Comparison of ENCODE assay signal across 9 mouse cellular contexts in the genomic region with DNA sequence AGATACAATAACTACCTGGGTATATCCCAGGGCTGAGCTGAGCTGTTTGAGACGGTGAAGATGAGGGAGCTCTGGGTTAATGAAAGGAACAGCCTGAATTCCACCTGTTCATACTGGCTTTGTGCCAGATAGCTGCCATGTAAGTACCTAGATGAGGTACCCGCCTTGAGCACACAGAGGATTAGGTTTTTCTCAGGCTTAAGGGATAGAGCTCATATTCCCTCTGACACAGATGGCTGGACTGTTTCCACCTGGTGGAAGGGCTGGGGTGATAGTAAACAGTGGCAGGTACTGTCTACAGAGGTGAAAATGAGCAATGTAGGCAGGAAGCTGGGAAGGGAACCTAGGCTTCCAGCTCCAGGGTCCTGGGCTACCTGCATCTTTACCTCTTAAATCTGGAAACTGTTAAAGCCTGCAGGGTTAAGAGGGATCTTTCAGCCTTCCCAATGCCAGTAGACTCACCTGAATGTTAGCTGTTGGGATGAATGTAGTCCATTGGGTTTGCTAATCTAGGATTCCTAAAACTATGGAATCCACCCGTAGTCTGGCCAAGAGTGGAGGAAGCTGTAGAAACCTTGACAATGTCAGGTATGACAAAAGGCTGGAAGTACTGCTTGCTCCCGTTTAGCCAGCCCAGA. TPM values are rescaled to one million over a fixed set of nuclear protein-coding genes. Genes with fewer than 3 reads are reported as not detected.
DNase-seq lines count a peak whose midpoint lies in the region; ATAC-seq and TF ChIP-seq lines count a peak whose summit lies in the region.
"Had no signal": no experiment of that assay in that cellular context is flagged by ENCODE, and none has a peak within 500 bp of the region (broad histone marks: within the 10 kb centered on the region; RNA-seq: fewer than 3 reads in every experiment).

No protein-coding gene starts in this region.

- peaks cover 18% of the 10 kb centered on the region for H3K36me3 ChIP-seq in liver, adult 2 months (ENCODE audit: control insufficient read depth, insufficient read depth, low read length)
- H3K36me3 ChIP-seq in hindbrain, embryonic 12.5 days = peaks cover 44% of the 10 kb centered on the region

- no peak for TF ChIP-seq POLR2A in liver, adult 2 months (IDR thresholded peaks at IDR 0.05; ENCODE audit: extremely low read depth, insufficient read depth, low read length)

- DNase-seq in liver, adult 2 months (ENCODE audit: extremely low read depth, low read depth, low spot score) = peak; percentile 43
- no peak for DNase-seq in liver
- peak; percentile 72 for DNase-seq in cerebellum, adult 9-11 months
- peak; percentile 59 for DNase-seq in lung, postnatal 36 days
- no peak for DNase-seq in Muller cell, postnatal 12 days (ENCODE audit: inconsistent ontology term)
- DNase-seq in embryo, embryonic 10 days (ENCODE audit: low spot score) = no peak
- no peak for DNase-seq in layer of hippocampus, adult 9-10 months (ENCODE audit: low spot score)

- WGBS in liver, adult 2 months = 11% methylated on average over 4 of the region's 4 CpGs
- 37% methylated on average over 4 of the region's 4 CpGs for WGBS in hindbrain, embryonic 12.5 days

- no peaks in the 10 kb centered on the region for H3K27me3 ChIP-seq in liver, adult 2 months (ENCODE audit: control insufficient read depth, insufficient read depth, low read length)
- no peaks in the 10 kb centered on the region for H3K27me3 ChIP-seq in hindbrain, embryonic 12.5 days

- peak overlapping the region; percentile 42 for H3K9ac ChIP-seq in liver, adult 2 months (ENCODE audit: low read depth, low read length)
- H3K9ac ChIP-seq in hindbrain, embryonic 12.5 days = peak overlapping the region; percentile 100

- H3K79me2 ChIP-seq in liver, adult 2 months (ENCODE audit: control insufficient read depth, insufficient read depth, low read length) = peaks cover 15% of the 10 kb centered on the region; the same call in 1 of the 2 replicates

- H3K9me3 ChIP-seq in hindbrain, embryonic 12.5 days (replicated peaks) = no peaks in the 10 kb centered on the region

- no peak for TF ChIP-seq CTCF in liver, adult 2 months (IDR thresholded peaks at IDR 0.05; ENCODE audit: low read depth, low read length)

- H3K4me3 ChIP-seq in liver, adult 2 months (ENCODE audit: insufficient read depth, low read depth, low read length) = peak overlapping the region; percentile 5; the same call in 1 of the 2 replicates
- H3K4me3 ChIP-seq in hindbrain, embryonic 12.5 days = peak overlapping the region; percentile 100; the same call in 1 of the 2 replicates

- no peak for ATAC-seq in hindbrain, embryonic 12.5 days (ENCODE audit: low FRiP score)

- H3K4me2 ChIP-seq in hindbrain, embryonic 12.5 days (replicated peaks) = peak overlapping the region; percentile 92

- H3K4me1 ChIP-seq in liver, adult 2 months (ENCODE audit: control insufficient read depth, insufficient read depth, low read length) = peaks cover 15% of the 10 kb centered on the region
- H3K4me1 ChIP-seq in hindbrain, embryonic 12.5 days = peaks cover 40% of the 10 kb centered on the region

- H3K27ac ChIP-seq in liver, adult 2 months (replicated peaks; ENCODE audit: insufficient read depth, low read depth, low read length) = peak overlapping the region; percentile 31
- peak overlapping the region; percentile 99; the same call in 1 of the 2 replicates for H3K27ac ChIP-seq in hindbrain, embryonic 12.5 days

RNA-seq across cellular contexts. Expression of gene Atf4, which starts 2.7 kb away (rescaled TPM):
- 50.0 and 55.1 TPM in 2 replicates for total RNA-seq in liver, adult 2 months (2014; rRNA removed)
- polyA plus RNA-seq in liver, adult 2 months (2012; rRNA removed) = 88.8 and 130 TPM in 2 replicates
- 115 and 128 TPM in 2 replicates for polyA plus RNA-seq in hindbrain, embryonic 12.5 days (2016; fragmentation: Nextera tagmentation; extraction: Ambion mirVana)

RNA-seq across cellular contexts. Expression of gene Rps19bp1, which starts 6.4 kb away (rescaled TPM):
- total RNA-seq in liver, adult 2 months (2014; rRNA removed) = 8.3 and 12.3 TPM in 2 replicates
- 17.0 and 19.1 TPM in 2 replicates for polyA plus RNA-seq in liver, adult 2 months (2012; rRNA removed)
- polyA plus RNA-seq in hindbrain, embryonic 12.5 days (2016; fragmentation: Nextera tagmentation; extraction: Ambion mirVana) = 59.9 and 65.8 TPM in 2 replicates

RNA-seq across cellular contexts. Expression of gene AC140267.1, which starts 22.1 kb away (rescaled TPM):
- not detected in 2 replicates for total RNA-seq in liver, adult 2 months (2014; rRNA removed)
- not detected in 2 replicates for polyA plus RNA-seq in liver, adult 2 months (2012; rRNA removed)
- not detected in 2 replicates for polyA plus RNA-seq in hindbrain, embryonic 12.5 days (2016; fragmentation: Nextera tagmentation; extraction: Ambion mirVana)
- polyA plus RNA-seq: gonadal fat pad, adult 2 months had no signal

RNA-seq across cellular contexts. Expression of gene Mief1, which starts 23.9 kb away (rescaled TPM):
- 13.4 and 16.0 TPM in 2 replicates for total RNA-seq in liver, adult 2 months (2014; rRNA removed)
- polyA plus RNA-seq in liver, adult 2 months (2012; rRNA removed) = 12.8 and 17.1 TPM in 2 replicates
- 41.3 and 43.8 TPM in 2 replicates for polyA plus RNA-seq in hindbrain, embryonic 12.5 days (2016; fragmentation: Nextera tagmentation; extraction: Ambion mirVana)

RNA-seq across cellular contexts. Expression of gene Cacna1i, which starts 29.3 kb away (rescaled TPM):
- under 0.01 and 0.13 TPM in 2 replicates for total RNA-seq in liver, adult 2 months (2014; rRNA removed)
- 0.02 and 0.09 TPM in 2 replicates for polyA plus RNA-seq in liver, adult 2 months (2012; rRNA removed)
- 0.18 TPM in 2 replicates for polyA plus RNA-seq in hindbrain, embryonic 12.5 days (2016; fragmentation: Nextera tagmentation; extraction: Ambion mirVana)

Comparison
In these comparisons a context has a peak if more than half of its experiments do, and no peak if none do; other contexts are left out.
1. DNase-seq: peak in liver, adult 2 months (single experiment), cerebellum, adult 9-11 months (single experiment) and lung, postnatal 36 days (single experiment); none in liver (single experiment), Muller cell, postnatal 12 days (single experiment), embryo, embryonic 10 days (single experiment) and layer of hippocampus, adult 9-10 months (single experiment).